Mouse (Mus musculus) hindbrain, embryonic 10.5 days (tissue): Measurements from ENCODE around the gene Pacs2. TPM values are rescaled to one million over a fixed set of nuclear protein-coding genes. Genes with fewer than 3 reads are reported as not detected.
A peak's percentile ranks its signal among the peaks of the same experiment; 100 is the strongest.

Experiments
- DNase-seq: peaks from one replicate; pipeline ENCODE4 v3.0.0-alpha.2; 2017; ENCODE audit warnings: low spot score
- H3K27ac ChIP-seq: fragments of 300-500 bp; sonication (generic); 2 replicates; pipeline ENCODE4 v1.5.1; 2016; ENCODE audit warnings: mild to moderate bottlenecking, moderate library complexity
- H3K27me3 ChIP-seq: fragments of 300-500 bp; sonication (generic); 2 replicates; pipeline ENCODE4 v1.6.1; 2016; ENCODE audit warnings: mild to moderate bottlenecking; ENCODE audit not compliant: poor library complexity, insufficient read depth, severe bottlenecking
- H3K36me3 ChIP-seq: fragments of 300-500 bp; sonication (generic); 2 replicates; pipeline ENCODE4 v1.6.1; 2016; ENCODE audit warnings: mild to moderate bottlenecking, moderate library complexity
- H3K4me1 ChIP-seq: fragments of 300-500 bp; sonication (generic); replicated peaks from 2 replicates; pipeline ENCODE4 v1.6.1; 2016; ENCODE audit warnings: mild to moderate bottlenecking
- H3K4me3 ChIP-seq: fragments of 300-500 bp; sonication (generic); 2 replicates; pipeline ENCODE4 v1.5.1; 2016; ENCODE audit warnings: mild to moderate bottlenecking, moderate library complexity
- H3K9me3 ChIP-seq: fragments of 300-500 bp; sonication (generic); 2 replicates; pipeline ENCODE4 v1.6.1; 2016; ENCODE audit warnings: mild to moderate bottlenecking, moderate library complexity
- whole genome bisulfite sequencing: fragments of 180-500 bp; shearing (Covaris S2); methylation state at CpG from one replicate; pipeline ENCODE4 v1.1.7; 2016; 5-methylcytosine and 5-hydroxymethylcytosine counted together
- polyA plus RNA-seq: library from polyadenylated mRNA; unstranded; fragments of >200 nt; fragmentation: Nextera tagmentation; extraction: Ambion mirVana; gene quantifications from 2 replicates; pipeline ENCODE4 v1.2.1, GENCODE M21; 2016

Gene Pacs2
- polyA plus RNA-seq, 1 experiment from 2014 or later = 25.6 TPM

DNA sequence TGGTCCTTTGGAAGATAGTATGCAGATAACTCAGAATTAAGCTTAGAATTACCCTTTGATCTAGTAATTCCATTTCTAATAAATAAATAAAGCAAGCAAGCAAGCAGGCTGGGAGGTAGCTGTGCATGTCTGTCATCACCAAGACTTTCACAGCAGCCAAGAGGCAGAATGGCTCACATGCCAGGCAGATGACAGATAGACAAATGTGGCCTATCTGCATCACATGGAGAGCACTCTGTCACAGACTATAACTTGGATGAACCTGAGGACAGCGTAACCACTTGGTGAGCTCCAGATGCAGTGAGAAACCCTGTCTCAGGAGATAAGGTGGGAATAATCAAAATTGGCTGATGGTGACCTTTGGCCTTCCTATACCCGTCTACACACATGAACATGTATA, 20.8 kb downstream of the Pacs2 start:
- Histone ChIP-seq H3K27ac (no peak overlapping the region), H3K36me3 (0 out of 2 replicates have a peak, but pooled peaks cover 4% of the 10 kb centered on the region), H3K9me3 (no peaks in the 10 kb centered on the region), H3K27me3 (no peaks in the 10 kb centered on the region), H3K4me1 (peaks cover 33% of the 10 kb centered on the region), H3K4me3 (no peak overlapping the region)
- no peak for DNase-seq
- WGBS = 93% methylated on average over 2 of the region's 2 CpGs

- WGBS = 92% methylated on average over 4 of the region's 4 CpGs
- Histone ChIP-seq H3K27ac (no peak overlapping the region), H3K4me1 (peaks cover 30% of the 10 kb centered on the region), H3K36me3 (no peaks in the 10 kb centered on the region), H3K9me3 (no peaks in the 10 kb centered on the region), H3K27me3 (no peaks in the 10 kb centered on the region), H3K4me3 (no peak overlapping the region)
- no peak for DNase-seq
Observed at GRCm38 (mm10) chr12:113036996-113037395, 22.7 kb downstream of the Pacs2 start.

- Histone ChIP-seq H3K27me3 (no peaks in the 10 kb centered on the region), H3K27ac (no peak overlapping the region), H3K36me3 (no peaks in the 10 kb centered on the region), H3K4me1 (peaks cover 16% of the 10 kb centered on the region), H3K4me3 (no peak overlapping the region), H3K9me3 (no peaks in the 10 kb centered on the region)
- WGBS = 81% methylated on average over 4 of the region's 4 CpGs
- DNase-seq = no peak
Observed at GRCm38 (mm10) chr12:113038414-113038813, 24.1 kb downstream of the Pacs2 start.

DNA sequence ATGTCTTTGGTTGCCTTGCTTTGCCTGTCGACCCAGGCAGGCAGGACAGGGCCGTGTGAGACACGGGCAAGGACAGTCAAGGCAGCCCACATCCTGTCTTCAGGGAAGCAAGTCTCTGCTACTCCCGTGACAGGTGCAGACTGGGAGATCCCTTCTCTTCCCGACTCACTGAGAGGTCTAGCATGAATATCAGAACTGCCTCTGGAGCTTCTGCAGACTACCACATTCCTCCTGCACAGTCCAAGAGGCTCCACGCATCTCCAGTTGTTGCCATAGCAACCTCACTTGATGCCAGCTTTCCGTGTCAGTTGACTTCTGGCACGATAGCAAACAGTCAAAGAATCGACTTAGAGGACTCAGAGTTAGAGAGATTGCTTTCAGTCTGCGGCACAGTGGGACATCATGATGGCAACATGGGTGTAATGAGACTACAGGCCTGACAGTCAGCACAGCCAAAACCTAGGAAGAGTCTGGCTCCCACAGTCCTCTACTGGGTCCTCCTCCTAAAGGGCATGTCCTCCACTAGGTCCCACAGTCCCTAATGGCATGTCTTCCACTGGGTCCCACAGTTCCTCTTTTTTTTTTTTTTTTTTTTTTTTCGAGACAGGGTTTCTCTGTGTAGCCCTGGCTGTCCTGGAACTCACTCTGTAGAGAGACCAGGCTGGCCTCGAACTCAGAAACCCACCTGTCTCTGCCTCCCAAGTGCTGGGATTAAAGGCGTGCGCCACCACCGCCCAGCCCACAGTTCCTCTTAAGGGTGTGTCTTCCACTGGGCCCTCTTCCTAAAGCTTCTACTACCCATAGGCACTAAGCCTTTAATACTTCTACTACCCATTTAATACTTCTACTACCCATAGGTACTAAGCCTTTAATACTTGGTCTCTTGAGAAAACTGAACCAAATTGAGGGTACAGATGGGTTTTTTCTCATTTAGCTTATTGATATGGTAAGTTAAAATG, 27.5 kb downstream of the Pacs2 start:
- H3K36me3 ChIP-seq = peaks cover 32% of the 10 kb centered on the region
- no peak overlapping the region; the same call in 1 of the 2 replicates for H3K27ac ChIP-seq
- no peaks in the 10 kb centered on the region for H3K9me3 ChIP-seq
- 70% methylated on average over 15 of the region's 15 CpGs for WGBS
- DNase-seq = no peak
- H3K27me3 ChIP-seq = no peaks in the 10 kb centered on the region
- peaks cover 11% of the 10 kb centered on the region for H3K4me1 ChIP-seq
- no peak overlapping the region for H3K4me3 ChIP-seq

DNA sequence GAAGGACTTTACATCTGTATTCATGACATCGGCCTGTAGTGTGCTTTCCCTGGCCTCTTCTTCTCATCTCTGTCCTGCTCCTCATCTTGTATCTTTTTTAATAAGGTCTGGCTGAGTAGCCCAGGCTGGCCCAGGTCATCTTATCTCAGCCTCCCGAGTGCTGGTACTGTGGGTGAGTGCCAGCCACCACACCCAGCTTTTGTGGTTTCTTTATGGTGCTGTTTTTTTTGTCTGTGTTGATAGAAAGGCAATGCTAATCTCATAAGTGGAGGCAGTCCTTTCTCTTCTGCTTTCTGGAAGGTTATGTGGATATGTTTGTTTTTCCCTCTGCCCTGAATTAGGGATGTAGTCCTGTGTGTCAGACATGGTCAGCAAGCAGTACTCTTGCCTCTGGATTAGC, 28.2 kb downstream of the Pacs2 start:
- Histone ChIP-seq H3K4me1 (peaks cover 11% of the 10 kb centered on the region), H3K36me3 (peaks cover 39% of the 10 kb centered on the region), H3K9me3 (no peaks in the 10 kb centered on the region), H3K4me3 (no peak overlapping the region), H3K27ac (no peak overlapping the region), H3K27me3 (no peaks in the 10 kb centered on the region)
- 96% methylated on average over 2 of the region's 2 CpGs for WGBS
- no peak for DNase-seq

DNA sequence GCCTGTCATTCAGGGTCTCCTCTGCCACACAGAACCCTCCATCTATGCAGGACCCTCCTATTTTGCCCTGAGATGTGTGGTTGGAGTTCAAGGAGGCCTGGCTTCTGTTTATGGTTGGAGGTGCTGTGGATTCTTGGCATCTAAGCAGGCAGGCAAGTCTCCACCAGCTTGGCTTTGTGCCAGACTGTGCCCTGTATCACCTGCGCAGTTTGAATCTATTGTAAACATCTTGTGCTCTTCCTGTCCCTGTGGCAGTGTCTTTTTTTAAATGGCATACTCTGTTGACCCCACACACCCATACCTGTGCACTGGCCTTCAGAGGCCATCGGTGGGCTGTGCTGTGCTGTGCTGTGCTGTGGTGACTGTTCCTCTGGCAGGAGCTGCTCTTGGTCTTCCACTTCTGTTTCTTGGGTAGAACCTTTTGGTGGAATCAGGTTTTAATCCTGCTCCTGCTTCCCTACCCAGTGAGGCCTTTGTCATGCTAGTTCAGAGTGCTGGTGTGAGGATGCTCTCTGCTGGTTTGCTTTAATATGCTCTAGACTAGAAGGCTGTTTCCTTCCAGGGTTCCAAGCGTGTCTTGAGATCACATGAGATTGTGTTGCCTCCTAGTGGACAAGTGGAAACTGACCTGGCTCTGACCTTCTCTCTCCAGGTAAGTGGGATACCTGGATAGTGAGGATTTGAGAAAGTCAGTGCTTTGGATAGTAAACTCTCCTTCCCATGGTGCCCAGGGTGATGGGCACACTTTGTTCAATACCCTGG, 30.8 kb downstream of the Pacs2 start:
- H3K9me3 ChIP-seq = no peaks in the 10 kb centered on the region
- H3K4me3 ChIP-seq = no peak overlapping the region
- no peaks in the 10 kb centered on the region for H3K27me3 ChIP-seq
- H3K4me1 ChIP-seq = peaks cover 11% of the 10 kb centered on the region
- WGBS = 81% methylated on average over 3 of the region's 3 CpGs
- no peak for DNase-seq
- H3K27ac ChIP-seq = no peak overlapping the region
- peaks cover 62% of the 10 kb centered on the region for H3K36me3 ChIP-seq

DNA sequence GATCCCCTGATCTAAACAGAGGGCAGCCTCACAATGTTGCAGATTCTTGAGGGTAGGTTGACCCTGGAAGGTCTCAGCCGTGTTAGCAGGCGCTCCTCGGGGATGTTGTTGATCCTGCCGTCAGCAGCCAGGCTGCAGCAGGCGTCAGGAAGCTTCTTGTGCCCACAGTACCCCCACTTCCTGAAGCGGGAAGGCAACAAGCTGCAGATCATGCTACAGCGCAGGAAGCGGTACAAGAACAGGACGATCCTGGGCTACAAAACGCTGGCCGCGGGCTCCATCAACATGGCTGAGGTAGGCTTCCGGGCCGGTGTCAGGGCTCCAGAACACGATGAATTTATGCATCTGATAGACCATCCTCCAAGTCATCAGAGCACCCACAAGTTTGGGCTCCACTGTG, 32.6 kb downstream of the Pacs2 start:
- Histone ChIP-seq H3K27me3 (no peaks in the 10 kb centered on the region), H3K27ac (no peak overlapping the region), H3K9me3 (no peaks in the 10 kb centered on the region), H3K4me1 (peaks cover 10% of the 10 kb centered on the region), H3K36me3 (peaks cover 80% of the 10 kb centered on the region), H3K4me3 (no peak overlapping the region)
- WGBS = 92% methylated on average over 15 of the region's 15 CpGs
- DNase-seq = no peak

DNA sequence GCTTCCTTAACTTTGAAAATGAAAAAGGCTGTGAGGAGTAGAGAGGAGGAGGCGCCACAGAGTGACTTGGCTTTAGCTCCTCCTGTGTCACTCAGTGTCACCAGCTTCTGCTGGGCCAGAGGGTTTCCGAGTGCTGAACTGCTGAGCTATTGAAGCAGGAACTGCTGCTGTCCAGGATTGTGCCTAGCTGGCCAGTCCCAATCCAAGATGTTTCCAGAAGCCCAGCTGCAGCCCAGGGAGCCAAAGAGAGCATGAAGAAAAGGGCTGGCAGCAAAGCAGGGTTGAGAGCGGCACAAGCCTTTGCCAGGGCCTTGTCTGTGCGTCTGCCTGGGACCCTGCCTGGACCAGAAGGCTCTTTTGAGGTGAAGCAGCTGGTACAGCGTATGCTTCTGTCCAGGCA, 33.8 kb downstream of the Pacs2 start:
- H3K36me3 ChIP-seq = peaks cover 91% of the 10 kb centered on the region
- H3K9me3 ChIP-seq = no peaks in the 10 kb centered on the region
- 92% methylated on average over 5 of the region's 5 CpGs for WGBS
- peaks cover 11% of the 10 kb centered on the region for H3K4me1 ChIP-seq
- no peak for DNase-seq
- no peaks in the 10 kb centered on the region for H3K27me3 ChIP-seq
- no peak overlapping the region for H3K4me3 ChIP-seq
- no peak overlapping the region for H3K27ac ChIP-seq

- Histone ChIP-seq H3K4me3 (no peak overlapping the region), H3K27ac (no peak overlapping the region), H3K4me1 (peaks cover 11% of the 10 kb centered on the region), H3K27me3 (no peaks in the 10 kb centered on the region), H3K36me3 (peaks cover 95% of the 10 kb centered on the region), H3K9me3 (no peaks in the 10 kb centered on the region)
- 93% methylated on average over 9 of the region's 9 CpGs for WGBS
- DNase-seq = no peak
Observed at GRCm38 (mm10) chr12:113049836-113050235, 35.5 kb downstream of the Pacs2 start.

GRCm38 (mm10) chr12:113050671-113051070, 36.4 kb downstream of the Pacs2 start:
- Histone ChIP-seq H3K27ac (no peak overlapping the region), H3K9me3 (no peaks in the 10 kb centered on the region), H3K4me3 (no peak overlapping the region), H3K36me3 (peaks cover 94% of the 10 kb centered on the region), H3K4me1 (peaks cover 11% of the 10 kb centered on the region), H3K27me3 (no peaks in the 10 kb centered on the region)
- DNase-seq = no peak
- 88% methylated on average over 12 of the region's 12 CpGs for WGBS

- Histone ChIP-seq H3K4me1 (peaks cover 11% of the 10 kb centered on the region), H3K36me3 (peaks cover 94% of the 10 kb centered on the region)
Observed at GRCm38 (mm10) chr12:113051628-113052403, 37.5 kb downstream of the Pacs2 start.

GRCm38 (mm10) chr12:113056089-113056488, 41.8 kb downstream of the Pacs2 start:
- no peak for DNase-seq

More at GRCm38 (mm10) chr12:113051628-113052403, 37.5 kb downstream of the Pacs2 start:
- DNase-seq = peak; percentile 15
- Histone ChIP-seq H3K9me3 (no peaks in the 10 kb centered on the region), H3K4me3 (no peak overlapping the region), H3K27me3 (no peaks in the 10 kb centered on the region), H3K27ac (peak overlapping the region; percentile 59; the same call in 1 of the 2 replicates)
- WGBS = 56% methylated on average over 9 of the region's 9 CpGs

More at GRCm38 (mm10) chr12:113056089-113056488, 41.8 kb downstream of the Pacs2 start:
- peaks cover 96% of the 10 kb centered on the region for H3K36me3 ChIP-seq
- H3K4me3 ChIP-seq = no peak overlapping the region
- peaks cover 9% of the 10 kb centered on the region for H3K4me1 ChIP-seq
- no peak overlapping the region for H3K27ac ChIP-seq
- H3K9me3 ChIP-seq = no peaks in the 10 kb centered on the region
- WGBS = 91% methylated on average over 8 of the region's 8 CpGs
- no peaks in the 10 kb centered on the region for H3K27me3 ChIP-seq
